Mouse (Mus musculus) bone marrow, adult 2 months (tissue): ENCODE results near the gene Col28a1.

Source experiments
- CTCF ChIP-seq: fragments of 200-500 bp; IDR thresholded peaks from 2 replicates; pipeline ENCODE4 v1.5.1; 2011; ENCODE audit warnings: low read length, control low read depth; ENCODE audit not compliant: control insufficient read depth, insufficient read depth
- POLR2A ChIP-seq: fragments of 200-500 bp; IDR thresholded peaks from 2 replicates; pipeline ENCODE4 v1.6.1; 2011; ENCODE audit warnings: low read depth, mild to moderate bottlenecking, control low read depth, low read length, borderline replicate concordance; ENCODE audit not compliant: control insufficient read depth

GRCm38 (mm10) chr6:7951778-7952177, 240.6 kb downstream of the Col28a1 start:
- TF ChIP-seq POLR2A (no peak), CTCF (no peak)
